In the genomic region with DNA sequence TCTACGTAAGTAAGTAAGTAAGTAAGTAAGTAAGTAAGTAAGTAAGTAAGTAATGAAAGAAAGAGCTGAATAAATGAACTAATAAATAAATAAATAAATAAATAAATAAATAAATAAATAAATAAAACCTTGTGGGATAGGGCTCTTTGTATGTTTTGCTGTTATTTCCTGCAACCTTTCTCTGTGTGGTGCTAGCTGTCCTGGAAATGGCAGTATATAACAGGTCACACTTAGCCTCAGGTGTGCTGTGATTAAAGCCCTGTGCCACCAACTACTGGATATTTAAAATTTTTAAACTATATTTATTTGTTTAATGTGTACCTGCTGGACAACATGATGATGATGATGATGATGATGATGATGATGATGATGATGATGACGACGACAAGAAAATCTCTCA, we compare ENCODE assay signal across 19 mouse cellular contexts.
DNase-seq lines count a peak whose midpoint lies in the region; ATAC-seq lines count a peak whose summit lies in the region.
"Had no signal": no experiment of that assay in that cellular context is flagged by ENCODE, and none has a peak within 500 bp of the region (broad histone marks: within the 10 kb centered on the region; RNA-seq: fewer than 3 reads in every experiment).

No protein-coding gene starts in this region.

- H3K4me3 ChIP-seq in heart, embryonic 11.5 days (ENCODE audit: low read depth, low read length), result no peak overlapping the region
- no peak overlapping the region for H3K4me3 ChIP-seq in midbrain, embryonic 14.5 days (replicated peaks; ENCODE audit: low read depth, low read length)
- H3K4me3 ChIP-seq in midbrain, embryonic 10.5 days, result no peak overlapping the region
- H3K4me3 ChIP-seq in limb, embryonic 15.5 days, result no peak overlapping the region
- H3K4me3 ChIP-seq: forebrain, embryonic 13.5 days; forebrain, embryonic 15.5 days had no signal

- ATAC-seq in heart, embryonic 11.5 days (replicated peaks; ENCODE audit: insufficient number of reproducible peaks, low FRiP score, low TSS enrichment), result peak; percentile 52; the same call in 1 of the 2 replicates
- 0 out of 2 replicates have a peak, but pooled peaks have one; percentile 43 for ATAC-seq in midbrain, embryonic 14.5 days (ENCODE audit: low FRiP score, low TSS enrichment)
- ATAC-seq in limb, embryonic 15.5 days (ENCODE audit: insufficient number of reproducible peaks, low FRiP score, low TSS enrichment, low read depth), result peak; percentile 48; the same call in 1 of the 2 replicates
- ATAC-seq: forebrain, embryonic 13.5 days; forebrain, embryonic 15.5 days; forebrain, postnatal 0 days had no signal

- DNase-seq in heart, adult 11 months, result no peak
- DNase-seq in midbrain, embryonic 14.5 days, result no peak
- DNase-seq in midbrain, embryonic 10.5 days (ENCODE audit: low spot score), result no peak
- DNase-seq in spleen, adult 18-20 months, result no peak
- DNase-seq: adrenal gland, adult 2 months; adrenal gland, postnatal 10 days; adrenal gland, postnatal 25 days; cerebellum, adult 11 months; cerebellum, adult 18-20 months; cerebellum, adult 8-10 months; cerebellum, adult 9-11 months; cerebellum, postnatal 14 days; cerebellum, postnatal 36 days; embryo, embryonic 11 days; forebrain, postnatal 0 days had no signal

- no peak overlapping the region for H3K4me2 ChIP-seq in heart, embryonic 11.5 days
- H3K4me2 ChIP-seq in midbrain, embryonic 14.5 days (ENCODE audit: low read length), result no peak overlapping the region
- H3K4me2 ChIP-seq in limb, embryonic 15.5 days, result no peak overlapping the region
- H3K4me2 ChIP-seq: forebrain, embryonic 13.5 days; forebrain, embryonic 15.5 days had no signal

- no peak overlapping the region for H3K27ac ChIP-seq in heart, embryonic 11.5 days (ENCODE audit: low read depth, low read length)
- H3K27ac ChIP-seq in midbrain, embryonic 14.5 days (replicated peaks; ENCODE audit: low read depth, low read length), result no peak overlapping the region
- no peak overlapping the region for H3K27ac ChIP-seq in midbrain, embryonic 10.5 days (replicated peaks)
- H3K27ac ChIP-seq in limb, embryonic 15.5 days, result no peak overlapping the region
- H3K27ac ChIP-seq: forebrain, embryonic 13.5 days; forebrain, embryonic 15.5 days had no signal

- no peaks in the 10 kb centered on the region for H3K27me3 ChIP-seq in heart, embryonic 11.5 days (ENCODE audit: control insufficient read depth, insufficient read depth, low read length)
- no peaks in the 10 kb centered on the region for H3K27me3 ChIP-seq in midbrain, embryonic 14.5 days (ENCODE audit: control insufficient read depth, insufficient read depth, low read length)
- no peaks in the 10 kb centered on the region for H3K27me3 ChIP-seq in midbrain, embryonic 10.5 days (ENCODE audit: low read depth, poor library complexity, severe bottlenecking)
- no peaks in the 10 kb centered on the region for H3K27me3 ChIP-seq in limb, embryonic 15.5 days
- H3K27me3 ChIP-seq: forebrain, embryonic 13.5 days; forebrain, embryonic 15.5 days had no signal

- no peak overlapping the region for H3K9ac ChIP-seq in heart, embryonic 11.5 days (ENCODE audit: low read depth, low read length)
- no peak overlapping the region for H3K9ac ChIP-seq in midbrain, embryonic 14.5 days (replicated peaks; ENCODE audit: low read length)
- no peak overlapping the region for H3K9ac ChIP-seq in limb, embryonic 15.5 days
- H3K9ac ChIP-seq: forebrain, embryonic 13.5 days; forebrain, embryonic 15.5 days; forebrain, postnatal 0 days had no signal

- H3K36me3 ChIP-seq in heart, embryonic 11.5 days (ENCODE audit: control insufficient read depth, insufficient read depth, low read length), result no peaks in the 10 kb centered on the region
- no peaks in the 10 kb centered on the region for H3K36me3 ChIP-seq in midbrain, embryonic 14.5 days (ENCODE audit: control insufficient read depth, insufficient read depth, low read length)
- no peaks in the 10 kb centered on the region for H3K36me3 ChIP-seq in midbrain, embryonic 10.5 days
- no peaks in the 10 kb centered on the region for H3K36me3 ChIP-seq in limb, embryonic 15.5 days
- H3K36me3 ChIP-seq: forebrain, embryonic 15.5 days had no signal

- H3K4me1 ChIP-seq in heart, embryonic 11.5 days (ENCODE audit: control insufficient read depth, insufficient read depth, low read length), result no peaks in the 10 kb centered on the region
- H3K4me1 ChIP-seq in midbrain, embryonic 14.5 days (ENCODE audit: control insufficient read depth, insufficient read depth, low read length), result no peaks in the 10 kb centered on the region
- no peaks in the 10 kb centered on the region for H3K4me1 ChIP-seq in midbrain, embryonic 10.5 days
- no peaks in the 10 kb centered on the region for H3K4me1 ChIP-seq in limb, embryonic 15.5 days
- H3K4me1 ChIP-seq: forebrain, embryonic 13.5 days; forebrain, embryonic 15.5 days had no signal

- peaks cover 7% of the 10 kb centered on the region for H3K9me3 ChIP-seq in heart, embryonic 11.5 days (replicated peaks; ENCODE audit: control insufficient read depth, low read length)
- peaks cover 30% of the 10 kb centered on the region for H3K9me3 ChIP-seq in midbrain, embryonic 14.5 days (ENCODE audit: control insufficient read depth, low read length)
- peaks cover 36% of the 10 kb centered on the region for H3K9me3 ChIP-seq in midbrain, embryonic 10.5 days (replicated peaks)
- no peaks in the 10 kb centered on the region for H3K9me3 ChIP-seq in limb, embryonic 15.5 days

- WGBS in heart, embryonic 11.5 days (ENCODE audit: insufficient replicate concordance), result 70% methylated on average over 3 of the region's 3 CpGs
- 82% methylated on average over 3 of the region's 3 CpGs for WGBS in midbrain, embryonic 14.5 days
- WGBS in midbrain, embryonic 10.5 days, result 81% methylated on average over 3 of the region's 3 CpGs
- 81% methylated on average over 3 of the region's 3 CpGs for WGBS in limb, embryonic 15.5 days
